Mouse (Mus musculus): ENCODE measurements at regions not wholly inside any gene's neighbourhood (a gene's known extent, or its start where the extent isn't known, plus 50 kb on each side); places are given as distances from the start of the nearest gene placed in this dataset.
"Not testable (repeated sequence)": the region's sequence is repeated elsewhere in the genome, so short reads cannot be mapped to it uniquely, and the experiment has no call there.

- not testable (repeated sequence) for TF ChIP-seq CTCF (conservative IDR thresholded peaks at IDR 0.05; ENCODE audit: low read length); NANOG (IDR thresholded peaks at IDR 0.05; ENCODE audit: borderline replicate concordance, low read length); POU5F1 (IDR thresholded peaks at IDR 0.05; ENCODE audit: borderline replicate concordance, low read length)
These were observed 119.5 kb upstream of the Ube2e2 start for GRCm38 (mm10) chr14:19013558-19013957.
